Mouse (Mus musculus) intestine, embryonic 16.5 days (tissue): ENCODE measurements at regions not wholly inside any gene's neighbourhood (a gene's known extent, or its start where the extent isn't known, plus 50 kb on each side); places are given as distances from the start of the nearest gene placed in this dataset.
A peak's percentile ranks its signal among the peaks of the same experiment; 100 is the strongest.

Experiments
- ATAC-seq: fragments of 200-750 bp; cut with Nextera tagmentation; 2 replicates; pipeline ENCODE4 v1.8.0; 2017; ENCODE audit warnings: moderate TSS enrichment, moderate library complexity
- H3K27ac ChIP-seq: fragments of 300-500 bp; sonication (generic); 2 replicates; pipeline ENCODE4 v1.5.1; 2014; ENCODE audit warnings: mild to moderate bottlenecking, low read length
- H3K27me3 ChIP-seq: fragments of 300-500 bp; sonication (generic); replicated peaks from 2 replicates; pipeline ENCODE4 v1.6.1; 2014; ENCODE audit warnings: low read length, control low read depth, mixed read lengths; ENCODE audit not compliant: control insufficient read depth, insufficient read depth
- H3K36me3 ChIP-seq: fragments of 300-500 bp; sonication (generic); 2 replicates; pipeline ENCODE4 v1.6.1; 2014; ENCODE audit warnings: low read length, control low read depth; ENCODE audit not compliant: control insufficient read depth, insufficient read depth
- H3K4me1 ChIP-seq: fragments of 300-500 bp; sonication (generic); 2 replicates; pipeline ENCODE4 v1.6.1; 2014; ENCODE audit warnings: low read length, control low read depth, mixed read lengths; ENCODE audit not compliant: control insufficient read depth, insufficient read depth
- H3K4me2 ChIP-seq: fragments of 300-500 bp; sonication (generic); 2 replicates; pipeline ENCODE4 v1.6.1; 2014; ENCODE audit warnings: low read depth, low read length, control low read depth
- H3K4me3 ChIP-seq: fragments of 300-500 bp; sonication (generic); 2 replicates; pipeline ENCODE4 v1.5.1; 2014; ENCODE audit warnings: mild to moderate bottlenecking, low read length
- H3K9ac ChIP-seq: fragments of 300-500 bp; sonication (generic); 2 replicates; pipeline ENCODE4 v1.6.1; 2014; ENCODE audit warnings: low read depth, low read length
- H3K9me3 ChIP-seq: fragments of 300-500 bp; sonication (generic); 2 replicates; pipeline ENCODE4 v1.6.1; 2016; ENCODE audit warnings: low read length, control low read depth; ENCODE audit not compliant: control insufficient read depth
- WGBS: fragments of 180-500 bp; shearing (Covaris S2); extraction: QIAGEN DNeasy Blood & Tissue Kit; methylation state at CpG from one replicate; pipeline ENCODE4 v1.1.7; 2014; 5-methylcytosine and 5-hydroxymethylcytosine counted together

- H3K27ac ChIP-seq, result no peak overlapping the region
- no peak overlapping the region for H3K4me2 ChIP-seq
- no peaks in the 10 kb centered on the region for H3K27me3 ChIP-seq
- H3K4me1 ChIP-seq, result peaks cover 10% of the 10 kb centered on the region
- H3K9ac ChIP-seq, result no peak overlapping the region
- 92% methylated on average over 3 of the region's 3 CpGs for WGBS
- ATAC-seq, result no peak
- H3K9me3 ChIP-seq, result no peaks in the 10 kb centered on the region
- no peaks in the 10 kb centered on the region for H3K36me3 ChIP-seq
- H3K4me3 ChIP-seq, result no peak overlapping the region
Observed at GRCm38 (mm10) chr2:48315306-48315705, 498.6 kb upstream of the Acvr2a start.

DNA sequence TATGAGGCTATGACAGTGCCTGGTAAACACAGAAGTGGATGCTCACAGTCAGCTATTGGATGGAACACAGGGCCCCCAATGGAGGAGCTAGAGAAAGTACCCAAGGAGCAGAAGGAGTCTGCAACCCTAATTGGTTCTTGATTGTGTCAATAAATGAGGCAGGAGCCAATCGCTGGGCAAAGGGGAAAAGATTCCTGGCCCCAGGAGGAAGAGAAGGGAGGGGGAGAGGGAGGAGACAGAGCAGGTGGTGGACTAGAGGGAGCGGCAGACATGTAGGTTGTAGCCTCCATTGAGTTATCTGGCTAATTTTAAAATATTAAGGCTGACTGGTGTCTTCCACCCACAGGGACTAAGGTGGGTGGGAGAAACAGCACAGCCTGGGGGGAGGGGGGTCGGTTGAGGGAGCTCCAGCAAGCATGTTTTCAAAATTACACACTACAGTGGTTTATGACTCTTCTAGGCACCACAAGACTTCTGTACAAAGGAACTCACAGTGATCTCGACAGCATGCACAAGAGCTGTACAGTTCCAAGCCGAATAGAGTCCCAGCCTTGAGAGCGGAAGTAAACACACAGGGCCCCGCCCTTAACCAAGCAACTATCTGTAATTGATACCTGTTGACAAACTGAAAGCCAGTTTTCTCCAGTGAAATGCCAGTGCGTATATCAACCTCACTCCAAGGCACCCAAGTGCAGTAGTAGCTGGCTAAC is 497.6 kb upstream of the Acvr2a start:
- H3K9ac ChIP-seq, result no peak overlapping the region
- H3K9me3 ChIP-seq, result no peaks in the 10 kb centered on the region
- H3K4me3 ChIP-seq, result no peak overlapping the region
- H3K27me3 ChIP-seq, result no peaks in the 10 kb centered on the region
- no peaks in the 10 kb centered on the region for H3K36me3 ChIP-seq
- H3K4me2 ChIP-seq, result no peak overlapping the region
- peaks cover 10% of the 10 kb centered on the region for H3K4me1 ChIP-seq
- no peak overlapping the region for H3K27ac ChIP-seq
- 85% methylated on average over 8 of the region's 8 CpGs for WGBS
- ATAC-seq, result no peak

DNA sequence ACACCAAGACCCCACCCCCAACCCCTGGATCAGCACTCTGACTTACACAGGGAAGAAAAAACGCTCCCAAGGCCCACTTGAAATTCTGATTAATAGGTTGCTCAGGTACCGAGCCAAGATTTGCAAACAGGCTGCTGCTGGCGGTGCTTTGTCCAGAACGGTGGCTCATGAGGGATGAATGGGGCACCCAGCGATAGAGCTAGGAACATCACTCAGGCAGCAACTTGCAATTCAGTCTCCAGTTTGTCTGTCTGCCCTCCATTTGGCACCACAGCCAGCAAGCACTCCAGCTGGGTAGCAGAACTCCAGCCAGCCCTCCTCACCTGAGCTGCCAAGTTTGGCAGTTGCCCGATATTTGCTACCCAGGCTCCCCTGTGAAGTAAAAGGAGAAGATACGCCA is 496.1 kb upstream of the Acvr2a start:
- no peak overlapping the region for H3K9ac ChIP-seq
- H3K36me3 ChIP-seq, result no peaks in the 10 kb centered on the region
- H3K4me1 ChIP-seq, result peaks cover 10% of the 10 kb centered on the region
- H3K9me3 ChIP-seq, result no peaks in the 10 kb centered on the region
- no peaks in the 10 kb centered on the region for H3K27me3 ChIP-seq
- no peak overlapping the region for H3K4me2 ChIP-seq
- H3K4me3 ChIP-seq, result no peak overlapping the region
- 54% methylated on average over 7 of the region's 7 CpGs for WGBS
- no peak for ATAC-seq
- H3K27ac ChIP-seq, result no peak overlapping the region

DNA sequence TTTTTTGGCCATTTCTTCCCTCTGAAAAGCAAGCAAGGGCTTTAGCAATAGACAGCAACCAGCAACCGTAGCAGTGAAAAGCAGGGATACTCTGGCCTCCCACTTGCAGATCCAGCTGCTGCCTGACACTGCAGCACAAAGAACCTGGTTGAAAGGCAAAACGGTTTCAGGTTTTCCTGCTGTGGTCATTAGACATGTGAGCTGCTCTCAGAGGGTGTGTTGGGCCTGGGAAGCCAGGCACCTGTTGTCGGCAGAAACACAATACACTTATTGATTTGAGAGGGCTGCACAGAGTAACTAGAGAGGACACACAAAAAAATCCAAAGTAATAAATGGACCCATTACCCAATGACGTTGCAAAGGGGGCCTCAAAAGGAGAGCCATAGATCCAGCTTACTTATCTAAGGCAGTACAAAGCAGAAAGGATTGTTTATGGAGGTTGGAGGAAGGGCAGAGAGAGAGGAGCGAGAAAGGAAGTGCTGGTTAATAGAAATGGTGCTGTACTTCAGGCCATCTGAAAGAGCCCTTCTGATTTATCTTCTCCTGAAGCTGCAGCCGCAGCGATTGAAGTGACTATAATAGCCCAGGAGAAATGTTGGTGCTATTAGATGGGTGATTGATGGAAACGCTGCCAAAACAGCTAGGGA is 495.4 kb upstream of the Acvr2a start:
- H3K9me3 ChIP-seq, result no peaks in the 10 kb centered on the region
- peak; percentile 65 for ATAC-seq
- H3K4me1 ChIP-seq, result peaks cover 10% of the 10 kb centered on the region
- H3K4me2 ChIP-seq, result no peak overlapping the region
- H3K27ac ChIP-seq, result 0 out of 2 replicates have a peak overlapping the region, but pooled peaks have one; percentile 2
- WGBS, result 23% methylated on average over 8 of the region's 8 CpGs
- H3K9ac ChIP-seq, result no peak overlapping the region
- no peak overlapping the region for H3K4me3 ChIP-seq
- no peaks in the 10 kb centered on the region for H3K36me3 ChIP-seq
- no peaks in the 10 kb centered on the region for H3K27me3 ChIP-seq

GRCm38 (mm10) chr2:48321471-48321870 is 492.4 kb upstream of the Acvr2a start:
- H3K4me2 ChIP-seq, result no peak overlapping the region
- no peak overlapping the region for H3K4me3 ChIP-seq
- no peak for ATAC-seq
- H3K36me3 ChIP-seq, result no peaks in the 10 kb centered on the region
- no peak overlapping the region for H3K27ac ChIP-seq
- H3K9me3 ChIP-seq, result no peaks in the 10 kb centered on the region
- no peaks in the 10 kb centered on the region for H3K27me3 ChIP-seq
- peaks cover 10% of the 10 kb centered on the region for H3K4me1 ChIP-seq
- 86% methylated on average over 4 of the region's 4 CpGs for WGBS
- no peak overlapping the region for H3K9ac ChIP-seq

DNA sequence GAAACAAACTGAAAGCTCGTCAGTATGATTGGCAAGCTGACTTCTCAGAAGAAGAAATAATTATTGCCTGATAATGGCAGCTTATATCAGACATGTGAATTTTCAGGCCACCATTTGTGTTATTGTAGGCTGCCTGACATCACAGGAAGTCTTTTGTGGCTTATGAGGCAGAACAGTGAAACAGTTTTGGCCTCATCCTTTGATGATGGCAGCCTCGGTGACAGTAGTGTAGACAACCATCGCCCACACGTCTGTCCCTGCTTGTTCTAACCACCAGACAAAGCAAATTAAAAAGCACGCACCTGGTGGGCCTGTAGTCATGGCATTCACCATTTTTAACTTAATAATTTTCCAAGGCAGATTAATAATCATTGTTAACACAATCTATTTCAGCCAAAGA is 491.6 kb upstream of the Acvr2a start:
- no peak overlapping the region for H3K4me2 ChIP-seq
- peaks cover 10% of the 10 kb centered on the region for H3K4me1 ChIP-seq
- H3K9me3 ChIP-seq, result no peaks in the 10 kb centered on the region
- H3K27me3 ChIP-seq, result no peaks in the 10 kb centered on the region
- no peak overlapping the region for H3K27ac ChIP-seq
- no peak overlapping the region for H3K9ac ChIP-seq
- no peak overlapping the region for H3K4me3 ChIP-seq
- H3K36me3 ChIP-seq, result no peaks in the 10 kb centered on the region
- WGBS, result 80% methylated on average over 5 of the region's 5 CpGs
- ATAC-seq, result no peak

DNA sequence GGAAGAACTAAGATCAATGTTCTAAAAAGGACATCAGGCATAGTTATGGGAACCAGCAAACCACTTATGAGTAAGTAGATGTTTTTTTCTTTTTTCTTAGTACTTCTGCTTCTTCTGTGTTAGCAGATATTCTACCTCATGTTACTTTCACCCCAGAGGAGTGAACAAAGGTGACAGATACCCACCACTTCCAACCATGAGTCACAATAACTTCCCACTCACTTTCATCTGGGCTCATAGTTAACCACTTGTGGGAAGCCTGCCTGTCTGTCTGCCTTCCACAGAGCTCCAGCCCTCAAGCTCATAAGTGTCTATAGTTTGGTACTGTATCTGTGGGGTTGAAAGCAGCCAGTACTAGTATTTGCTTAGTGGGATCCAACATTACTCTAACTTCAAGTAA is 485.7 kb upstream of the Acvr2a start:
- H3K4me2 ChIP-seq, result no peak overlapping the region
- no peak overlapping the region for H3K4me3 ChIP-seq
- H3K27me3 ChIP-seq, result no peaks in the 10 kb centered on the region
- no peak overlapping the region for H3K27ac ChIP-seq
- no peak overlapping the region for H3K9ac ChIP-seq
- no peaks in the 10 kb centered on the region for H3K9me3 ChIP-seq
- H3K4me1 ChIP-seq, result no peaks in the 10 kb centered on the region
- no peak for ATAC-seq
- no peaks in the 10 kb centered on the region for H3K36me3 ChIP-seq

- 58% methylated on average over 10 of the region's 10 CpGs for WGBS
- H3K27ac ChIP-seq, result no peak overlapping the region
- peak overlapping the region; percentile 0; the same call in 1 of the 2 replicates for H3K4me3 ChIP-seq
- no peaks in the 10 kb centered on the region for H3K27me3 ChIP-seq
- H3K4me1 ChIP-seq, result no peaks in the 10 kb centered on the region
- H3K9me3 ChIP-seq, result no peaks in the 10 kb centered on the region
- no peaks in the 10 kb centered on the region for H3K36me3 ChIP-seq
- peak; percentile 28; the same call in 1 of the 2 replicates for ATAC-seq
- no peak overlapping the region for H3K9ac ChIP-seq
- H3K4me2 ChIP-seq, result peak overlapping the region; percentile 13; the same call in 1 of the 2 replicates
Observed at GRCm38 (mm10) chr2:48332783-48333182, 481.1 kb upstream of the Acvr2a start.

DNA sequence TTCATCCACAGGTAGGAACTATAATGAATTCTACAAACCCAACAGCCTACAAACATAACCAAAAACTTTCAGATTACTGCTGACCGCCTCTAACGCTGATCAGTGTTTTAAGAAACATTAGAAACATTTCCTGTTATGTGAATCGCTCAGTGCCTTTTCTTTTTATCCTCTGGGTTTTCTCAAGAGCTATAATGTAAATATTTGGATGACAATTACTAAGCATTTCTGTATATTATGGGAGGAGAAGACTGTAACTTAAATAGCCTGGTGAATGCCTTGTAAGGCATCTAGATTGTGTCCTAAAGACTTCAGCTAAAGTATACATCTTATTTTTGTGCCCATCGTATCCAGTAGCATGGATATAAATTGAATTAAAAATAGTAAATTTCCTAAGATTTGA is 465.9 kb upstream of the Acvr2a start:
- Histone ChIP-seq H3K4me3 (no peak overlapping the region), H3K9ac (no peak overlapping the region)

More for the DNA sequence above, 465.9 kb upstream of the Acvr2a start:
- ATAC-seq, result peak; percentile 39; the same call in 1 of the 2 replicates
- Histone ChIP-seq H3K4me2 (peak overlapping the region; percentile 32), H3K27ac (peak overlapping the region; percentile 48), H3K4me1 (no peaks in the 10 kb centered on the region), H3K36me3 (no peaks in the 10 kb centered on the region), H3K27me3 (no peaks in the 10 kb centered on the region), H3K9me3 (no peaks in the 10 kb centered on the region)
- WGBS, result 52% methylated on average over 4 of the region's 4 CpGs
